Mouse (Mus musculus): ENCODE results near the gene Trim60.

The Trim60 gene

GRCm38 (mm10) chr8:64983150-64983897 lies 35.1 kb downstream of the Trim60 start:
- peak; percentile 10 for DNase-seq

DNA sequence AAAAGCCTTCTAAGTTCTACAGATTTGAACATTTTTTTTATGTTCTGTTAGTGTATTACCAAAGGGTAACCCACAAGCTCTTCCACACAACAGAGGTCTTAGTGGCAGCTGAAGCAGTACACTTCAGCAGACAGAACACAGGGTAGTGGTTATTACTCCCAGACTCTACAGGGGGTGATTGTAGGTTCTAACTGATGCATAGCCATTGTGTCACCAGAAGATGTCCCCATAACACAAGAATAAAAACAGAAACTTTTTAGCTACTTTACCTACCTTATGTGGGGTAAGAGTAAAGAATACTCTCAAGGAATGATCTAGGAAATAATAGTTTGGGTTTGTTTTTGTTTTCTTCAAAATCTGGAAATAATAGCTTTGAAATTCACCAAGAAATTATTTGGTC lies 55.5 kb downstream of the Trim60 start:
- no peak for DNase-seq

- no peak for DNase-seq
These were observed 59.4 kb downstream of the Trim60 start for GRCm38 (mm10) chr8:64959025-64959424.

GRCm38 (mm10) chr8:64952101-64952500 lies 66.3 kb downstream of the Trim60 start:
- DNase-seq: no peak

Measured in cerebellum, postnatal 25 days (tissue).